Mouse (Mus musculus): ENCODE data around the gene Klhl32. TPM values are rescaled to one million over a fixed set of nuclear protein-coding genes. Genes with fewer than 3 reads are reported as not detected.

The Klhl32 gene
- total RNA-seq, 2 experiments from 2014 or later = 1.6 to 2.0 TPM

GRCm38 (mm10) chr4:24630430-24630829, 220.5 kb downstream of the Klhl32 start:
- DNase-seq = no peak

DNA sequence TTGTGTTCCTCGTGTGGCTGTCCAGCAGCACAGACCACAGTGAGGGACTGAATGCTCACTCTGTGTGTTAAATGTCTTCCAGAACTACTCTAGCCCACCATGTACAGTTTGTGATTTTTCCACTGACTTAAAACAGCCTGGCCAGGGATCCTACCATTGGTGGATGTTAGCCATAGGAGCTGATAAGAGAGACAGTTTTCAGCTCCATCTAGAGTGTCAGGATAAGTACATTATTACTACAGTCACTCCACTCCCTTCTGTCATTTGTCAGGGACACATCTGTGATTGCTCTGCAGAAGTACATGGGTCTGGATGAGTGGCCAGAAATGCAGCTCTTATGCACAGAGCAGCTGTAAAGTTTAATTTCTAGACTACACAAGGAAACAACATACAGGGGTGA, 223.1 kb downstream of the Klhl32 start:
- DNase-seq = no peak

DNA sequence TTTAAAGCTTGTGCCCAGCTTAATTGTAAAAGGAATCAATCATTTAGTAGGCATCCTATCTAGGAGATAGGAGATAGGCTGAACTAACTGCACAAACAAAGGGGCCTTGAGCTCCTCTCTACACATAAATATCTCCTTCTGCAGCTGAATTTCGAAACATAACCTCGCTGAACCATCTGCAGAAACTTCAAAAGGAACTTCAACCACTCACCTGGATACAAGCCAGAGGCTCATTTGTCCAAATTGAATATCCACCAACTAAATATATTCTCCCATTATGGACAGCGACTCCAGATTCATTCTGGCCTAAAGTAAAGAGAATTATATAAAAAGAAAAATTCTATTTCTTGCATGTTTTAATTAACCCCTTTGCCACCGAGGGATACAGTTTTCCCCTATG, 224.2 kb downstream of the Klhl32 start:
- no peak for DNase-seq

GRCm38 (mm10) chr4:24625951-24626584, 224.9 kb downstream of the Klhl32 start:
- peak; percentile 11 for DNase-seq

- DNase-seq = no peak
Measured at GRCm38 (mm10) chr4:24621422-24622187, 229.3 kb downstream of the Klhl32 start.

DNA sequence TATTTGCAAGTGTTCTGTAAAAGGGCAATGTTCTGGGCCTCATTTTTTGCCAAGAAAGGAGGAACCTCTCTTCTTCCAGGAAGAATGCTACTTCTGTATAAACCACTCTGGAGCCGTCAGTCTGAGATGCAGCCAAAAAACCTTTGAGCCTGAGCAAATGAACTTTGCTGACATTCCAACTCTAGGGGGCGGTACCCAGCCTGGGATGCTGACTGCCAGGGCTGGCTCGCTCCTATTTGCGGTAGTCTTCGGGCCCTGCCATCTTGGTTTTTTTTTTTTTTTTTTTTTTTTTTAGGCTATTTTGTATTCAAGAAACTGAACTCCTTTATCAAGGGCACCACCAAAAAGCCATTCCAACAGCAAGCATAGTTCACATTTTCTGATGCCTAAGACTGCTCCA, 230.5 kb downstream of the Klhl32 start:
- no peak for DNase-seq

GRCm38 (mm10) chr4:24620005-24620404, 230.9 kb downstream of the Klhl32 start:
- DNase-seq = no peak

DNA sequence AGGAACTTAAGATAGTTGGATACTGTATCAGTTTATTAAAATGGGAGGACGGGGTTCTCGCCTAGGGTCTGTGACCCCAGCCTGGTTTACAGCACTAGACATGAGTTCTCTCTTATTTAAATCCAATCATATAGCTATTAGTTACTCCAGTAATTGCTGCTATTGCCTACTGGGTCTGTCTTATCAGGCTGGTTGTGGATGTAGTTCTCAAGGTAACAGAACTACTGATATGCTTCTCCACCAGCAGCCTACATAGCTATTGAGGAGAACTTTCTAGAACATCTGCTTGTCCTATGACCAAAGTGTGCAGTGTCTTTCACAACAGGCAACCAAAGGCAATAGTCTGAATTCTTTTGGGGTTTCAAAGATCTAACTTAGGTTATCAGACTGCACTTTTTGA, 241.4 kb downstream of the Klhl32 start:
- DNase-seq = no peak

DNA sequence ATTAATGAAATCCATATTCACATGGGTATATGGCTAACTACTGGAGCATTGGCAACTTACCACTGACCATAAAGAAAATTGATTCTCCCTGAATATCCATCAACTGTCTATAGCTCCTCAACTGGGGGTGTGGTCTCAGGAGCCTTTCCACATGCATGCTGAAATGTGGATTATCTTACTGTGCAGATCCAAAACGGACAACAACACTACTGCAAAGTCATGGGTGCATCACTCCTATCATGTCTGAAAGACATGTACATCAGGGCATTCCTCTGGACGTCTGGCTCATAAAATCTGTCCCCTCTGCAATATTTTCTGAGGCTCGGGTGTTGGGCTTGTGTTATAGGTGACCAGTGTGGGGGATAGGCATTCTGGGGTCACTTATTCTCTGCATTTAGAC, 241.8 kb downstream of the Klhl32 start:
- DNase-seq = no peak

DNA sequence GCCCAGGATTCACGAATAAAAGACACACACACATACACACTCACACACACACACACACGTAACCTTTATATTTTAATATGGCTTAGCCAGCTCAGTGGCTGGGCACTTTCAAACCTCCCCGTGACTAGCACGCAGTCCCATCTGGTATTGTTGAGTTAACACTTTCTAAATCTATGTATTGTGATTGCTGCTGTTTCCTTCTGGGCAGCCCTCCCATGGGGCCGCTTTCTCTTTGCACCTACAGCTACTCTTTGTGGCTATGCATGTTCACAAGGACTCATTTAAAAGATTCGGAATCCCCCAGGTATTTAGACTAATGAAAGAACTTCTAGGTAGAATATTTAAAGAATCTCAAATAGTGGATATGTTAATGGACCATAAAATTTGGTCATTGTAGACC, 249.2 kb downstream of the Klhl32 start:
- DNase-seq = no peak

- no peak for DNase-seq
Measured at GRCm38 (mm10) chr4:24598637-24599036, 252.3 kb downstream of the Klhl32 start.

- DNase-seq = no peak
Measured at GRCm38 (mm10) chr4:24596942-24597611, 253.8 kb downstream of the Klhl32 start.

DNA sequence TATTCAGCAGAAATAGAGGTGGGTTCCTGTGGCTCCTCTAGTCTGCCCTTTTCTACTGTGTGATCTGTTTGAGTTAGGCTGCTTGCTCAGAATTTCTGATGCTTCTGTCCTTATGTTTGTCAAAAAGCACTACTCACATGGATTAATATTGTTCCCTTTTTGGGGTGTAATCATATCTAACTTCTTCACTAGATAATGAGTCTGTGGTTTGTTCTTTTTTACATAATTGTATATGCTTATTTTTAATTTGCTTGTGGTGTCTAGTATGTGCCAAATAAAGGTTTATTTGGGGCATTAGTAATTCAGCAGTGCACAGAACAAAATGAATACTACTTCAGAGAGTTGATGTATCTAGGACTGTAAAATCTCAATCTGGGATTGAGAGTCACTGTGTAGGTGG, 256.1 kb downstream of the Klhl32 start:
- DNase-seq = no peak

DNA sequence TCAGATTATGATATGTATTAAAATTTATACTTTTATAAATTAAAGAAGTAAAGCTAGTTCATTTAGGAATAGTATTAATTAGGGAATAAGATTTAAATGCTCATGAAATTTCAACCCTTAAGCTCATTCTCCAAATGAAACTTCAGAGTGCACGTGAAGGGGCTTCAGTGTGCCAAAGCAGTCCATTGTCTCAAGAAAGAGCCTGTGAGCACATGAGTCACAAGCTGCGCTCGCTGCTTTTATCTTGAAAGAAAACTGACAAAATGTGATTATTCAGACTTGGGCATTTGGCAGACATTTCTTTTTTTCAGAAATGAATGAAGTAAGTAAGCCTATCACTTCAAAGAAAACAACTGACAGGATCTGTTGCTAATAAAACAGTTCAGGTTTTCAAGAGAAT, 266.9 kb downstream of the Klhl32 start:
- DNase-seq = no peak

GRCm38 (mm10) chr4:24582295-24582694, 268.6 kb downstream of the Klhl32 start:
- DNase-seq = no peak

DNA sequence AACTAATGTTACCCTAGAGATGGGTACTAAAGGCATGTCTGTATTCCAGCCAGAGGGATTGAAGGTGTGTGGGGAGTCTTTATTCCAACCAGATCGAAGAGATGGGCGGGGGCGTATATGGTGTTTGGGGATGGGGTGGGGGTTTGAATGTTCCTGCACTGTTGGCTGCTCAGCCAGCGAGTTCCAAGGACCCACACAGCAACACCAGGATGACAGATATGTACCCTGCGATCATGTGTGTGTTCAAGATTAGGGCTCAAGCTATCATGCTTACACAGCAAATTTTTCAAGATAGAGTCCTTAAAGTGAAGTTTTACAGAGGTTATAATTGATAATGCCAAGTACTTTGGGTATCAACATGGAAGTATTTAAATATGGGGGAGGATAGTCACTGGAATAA, 273.3 kb downstream of the Klhl32 start:
- DNase-seq = no peak

- peak; percentile 82 for DNase-seq
Measured at GRCm38 (mm10) chr4:24574276-24574675, 276.6 kb downstream of the Klhl32 start.

GRCm38 (mm10) chr4:24568989-24569556, 281.9 kb downstream of the Klhl32 start:
- DNase-seq = no peak

- no peak for DNase-seq
Measured at GRCm38 (mm10) chr4:24568026-24568425, 282.9 kb downstream of the Klhl32 start.

All from heart, postnatal 4 days (tissue).